Mouse (Mus musculus) fat pad, adult 2 months (tissue): ENCODE results near the gene Vcam1.

Source experiments
- DNase-seq: peaks from one replicate; pipeline ENCODE4 v3.0.0-alpha.2; 2011; ENCODE audit warnings: low read depth, low spot score; ENCODE audit errors: extremely low read depth

Vcam1 gene

GRCm38 (mm10) chr3:116092547-116092946 lies 36.9 kb downstream of the Vcam1 start:
- no peak for DNase-seq

GRCm38 (mm10) chr3:116091706-116092105 lies 37.8 kb downstream of the Vcam1 start:
- DNase-seq, result no peak

GRCm38 (mm10) chr3:116085962-116086361 lies 43.5 kb downstream of the Vcam1 start:
- DNase-seq, result no peak

- DNase-seq, result no peak
These were observed 48.4 kb downstream of the Vcam1 start for GRCm38 (mm10) chr3:116080939-116081676.

- no peak for DNase-seq
These were observed 49.2 kb downstream of the Vcam1 start for GRCm38 (mm10) chr3:116080166-116080788.

- no peak for DNase-seq
These were observed 51.0 kb downstream of the Vcam1 start for GRCm38 (mm10) chr3:116078490-116078889.

- DNase-seq, result no peak
These were observed 52.7 kb downstream of the Vcam1 start for GRCm38 (mm10) chr3:116076739-116077138.

- DNase-seq, result no peak
These were observed 56.9 kb downstream of the Vcam1 start for GRCm38 (mm10) chr3:116072584-116072983.

GRCm38 (mm10) chr3:116062141-116062540 lies 67.3 kb downstream of the Vcam1 start:
- DNase-seq, result no peak

- DNase-seq, result no peak
These were observed 69.2 kb downstream of the Vcam1 start for GRCm38 (mm10) chr3:116060320-116060719.
